Mouse (Mus musculus) bone marrow, adult 2 months (tissue): ENCODE data around the gene Mogs.

ENCODE experiments used
- CTCF ChIP-seq: fragments of 200-500 bp; IDR thresholded peaks from 2 replicates; pipeline ENCODE4 v1.5.1; 2011; ENCODE audit warnings: low read length, control low read depth; ENCODE audit not compliant: control insufficient read depth, insufficient read depth
- POLR2A ChIP-seq: fragments of 200-500 bp; IDR thresholded peaks from 2 replicates; pipeline ENCODE4 v1.6.1; 2011; ENCODE audit warnings: low read depth, mild to moderate bottlenecking, control low read depth, low read length, borderline replicate concordance; ENCODE audit not compliant: control insufficient read depth

DNA sequence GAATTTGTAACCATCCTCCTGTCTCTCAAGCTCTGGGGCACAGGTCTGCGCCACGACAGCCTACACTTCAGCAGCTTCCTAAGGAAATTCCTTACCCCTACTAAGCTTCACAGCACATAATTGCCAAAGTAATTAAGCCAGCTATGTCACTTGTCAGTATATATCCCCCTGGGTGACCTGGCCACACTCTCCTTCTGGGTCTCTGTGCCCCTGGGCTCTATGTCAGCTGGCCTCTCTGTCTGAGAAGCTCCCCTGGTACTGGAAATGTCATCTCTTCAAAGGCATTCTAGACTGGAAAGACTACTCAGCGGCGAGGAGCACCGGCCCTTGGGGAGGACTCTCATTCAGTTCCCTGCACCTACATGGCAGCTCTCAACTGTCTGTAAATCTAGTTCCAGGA lies 7.7 kb downstream of the Mogs start:
- TF ChIP-seq POLR2A = no peak
- no peak for TF ChIP-seq CTCF
